Mouse (Mus musculus): Measurements from ENCODE around the gene Ccdc153. TPM values are rescaled to one million over a fixed set of nuclear protein-coding genes. Genes with fewer than 3 reads are reported as not detected.

Ccdc153 gene
- polyA plus RNA-seq, 1 experiment from 2014 or later: not detected

DNA sequence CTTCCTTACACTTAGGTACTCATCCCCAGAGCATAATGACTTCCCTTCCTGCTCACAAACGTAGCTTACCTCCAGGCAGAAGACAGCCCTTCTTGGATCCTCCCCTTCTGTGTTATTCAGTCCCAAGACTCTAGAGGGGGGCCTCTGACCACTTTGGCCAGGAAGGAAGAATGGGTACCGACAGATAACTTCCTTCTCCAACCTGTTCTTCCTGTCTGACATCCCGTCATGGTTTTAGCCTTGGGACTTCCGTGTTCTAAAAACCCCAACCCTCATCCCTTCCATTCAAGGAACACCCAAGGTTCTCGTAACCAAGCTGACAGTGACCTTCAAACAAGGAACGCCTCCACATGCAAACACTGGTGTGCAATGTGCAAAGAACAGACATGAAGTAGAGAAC, 28.0 kb downstream of the Ccdc153 start, which contains the start of gene Nlrx1:
TSS of gene Nlrx1 (minus strand) at position 168 of the 400 bp plus-strand sequence.
- Histone ChIP-seq H3K27me3 (ENCODE audit: insufficient read depth, poor library complexity, severe bottlenecking) (peaks cover 13% of the 10 kb centered on the region; the same call in 1 of the 2 replicates), H3K9me3 (no peaks in the 10 kb centered on the region), H3K4me3 (peak within 1 kb of the TSS; percentile 72), H3K36me3 (no peaks in the 10 kb centered on the region), H3K4me1 (peaks cover 18% of the 10 kb centered on the region), H3K27ac (peak within 1 kb of the TSS; percentile 94)
- WGBS: 68% methylated on average over 6 of the region's 6 CpGs
- no peak for DNase-seq (ENCODE audit: low spot score)

GRCm38 (mm10) chr9:44269077-44269476, 28.6 kb downstream of the Ccdc153 start:
- H3K4me1 ChIP-seq: peaks cover 18% of the 10 kb centered on the region
- H3K9me3 ChIP-seq: no peaks in the 10 kb centered on the region
- H3K27me3 ChIP-seq (ENCODE audit: insufficient read depth, poor library complexity, severe bottlenecking): peaks cover 13% of the 10 kb centered on the region; the same call in 1 of the 2 replicates
- no peak overlapping the region for H3K27ac ChIP-seq
- H3K36me3 ChIP-seq: 0 out of 2 replicates have a peak, but pooled peaks cover 2% of the 10 kb centered on the region
- H3K4me3 ChIP-seq: no peak overlapping the region
- no peak for DNase-seq (ENCODE audit: low spot score)
- WGBS: 81% methylated on average over 3 of the region's 3 CpGs

- Histone ChIP-seq H3K27ac (no peak overlapping the region), H3K36me3 (0 out of 2 replicates have a peak, but pooled peaks cover 3% of the 10 kb centered on the region), H3K4me1 (peaks cover 18% of the 10 kb centered on the region), H3K9me3 (no peaks in the 10 kb centered on the region), H3K4me3 (no peak overlapping the region), H3K27me3 (ENCODE audit: insufficient read depth, poor library complexity, severe bottlenecking) (peaks cover 18% of the 10 kb centered on the region; the same call in 1 of the 2 replicates)
- DNase-seq (ENCODE audit: low spot score): no peak
- 89% methylated on average over 4 of the region's 4 CpGs for WGBS
Measured at GRCm38 (mm10) chr9:44269973-44270372, 29.5 kb downstream of the Ccdc153 start.

DNA sequence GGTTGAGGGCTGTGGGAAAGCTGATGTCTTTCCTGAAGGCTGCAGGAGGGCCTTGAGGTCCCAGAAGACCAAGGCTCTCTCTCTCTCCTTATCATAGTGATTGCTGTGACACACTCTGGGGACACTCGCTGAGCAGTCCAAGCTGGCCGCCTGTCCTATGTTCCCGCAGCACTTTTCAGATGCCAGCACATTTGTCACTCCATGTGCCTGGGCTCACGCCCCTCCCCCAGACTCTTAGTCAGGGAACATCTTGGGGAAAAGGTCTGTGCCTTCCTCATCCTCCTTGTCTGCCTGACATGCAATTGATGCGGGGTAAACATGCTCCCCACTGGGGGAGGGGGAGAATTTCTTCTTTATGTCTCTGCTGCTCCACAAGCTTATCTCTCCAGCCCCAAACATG, 42.7 kb downstream of the Ccdc153 start:
- no peak for DNase-seq (ENCODE audit: low spot score)
- Histone ChIP-seq H3K9me3 (no peaks in the 10 kb centered on the region), H3K4me1 (peaks cover 22% of the 10 kb centered on the region), H3K27ac (no peak overlapping the region), H3K27me3 (ENCODE audit: insufficient read depth, poor library complexity, severe bottlenecking) (peaks cover 40% of the 10 kb centered on the region), H3K36me3 (peaks cover 9% of the 10 kb centered on the region; the same call in 1 of the 2 replicates), H3K4me3 (no peak overlapping the region)
- WGBS: 45% methylated on average over 5 of the region's 5 CpGs

GRCm38 (mm10) chr9:44286256-44286850, 45.9 kb downstream of the Ccdc153 start:
- Histone ChIP-seq H3K9me3 (no peaks in the 10 kb centered on the region), H3K27ac (0 out of 2 replicates have a peak overlapping the region, but pooled peaks have one; percentile 75), H3K4me1 (peaks cover 35% of the 10 kb centered on the region), H3K36me3 (peaks cover 14% of the 10 kb centered on the region), H3K27me3 (ENCODE audit: insufficient read depth, poor library complexity, severe bottlenecking) (peaks cover 51% of the 10 kb centered on the region), H3K4me3 (peak overlapping the region; percentile 70; the same call in 1 of the 2 replicates)
- DNase-seq (ENCODE audit: low spot score): no peak
- WGBS: 9% methylated on average over 6 of the region's 6 CpGs

DNA sequence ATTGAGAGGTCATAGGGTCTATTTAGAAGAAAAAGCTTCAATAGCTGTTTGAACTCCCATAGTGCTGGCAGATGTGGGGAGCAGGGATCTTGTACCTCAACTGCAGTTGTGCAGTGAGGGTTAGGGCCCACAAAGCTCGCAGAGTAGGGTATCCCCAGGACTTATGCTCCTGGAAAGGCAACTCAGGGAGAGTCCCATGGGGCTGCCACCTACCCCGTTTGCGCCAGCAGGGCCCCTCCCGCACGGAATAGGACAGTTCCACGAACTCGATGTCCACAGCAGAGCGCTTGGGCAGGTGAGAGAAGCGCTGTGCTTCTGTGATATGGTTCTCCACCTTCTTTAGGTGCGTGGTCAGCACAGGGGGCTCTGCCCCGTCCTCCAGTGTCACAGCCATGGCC, 46.5 kb downstream of the Ccdc153 start:
- DNase-seq (ENCODE audit: low spot score): peak; percentile 78
- Histone ChIP-seq H3K4me3 (peak overlapping the region; percentile 70), H3K27me3 (ENCODE audit: insufficient read depth, poor library complexity, severe bottlenecking) (peaks cover 47% of the 10 kb centered on the region), H3K36me3 (peaks cover 21% of the 10 kb centered on the region), H3K27ac (peak overlapping the region; percentile 75), H3K4me1 (peaks cover 35% of the 10 kb centered on the region), H3K9me3 (no peaks in the 10 kb centered on the region)
- 8% methylated on average over 11 of the region's 11 CpGs for WGBS

GRCm38 (mm10) chr9:44287401-44288075, 47.1 kb downstream of the Ccdc153 start:
- peaks cover 26% of the 10 kb centered on the region for H3K36me3 ChIP-seq
- H3K9me3 ChIP-seq: no peaks in the 10 kb centered on the region
- 1% methylated on average over 47 of the region's 47 CpGs for WGBS
- peaks cover 47% of the 10 kb centered on the region for H3K27me3 ChIP-seq (ENCODE audit: insufficient read depth, poor library complexity, severe bottlenecking)
- peak; percentile 79 for DNase-seq (ENCODE audit: low spot score)
- H3K4me3 ChIP-seq: peak overlapping the region; percentile 70
- H3K4me1 ChIP-seq: peaks cover 35% of the 10 kb centered on the region
- peak overlapping the region; percentile 75 for H3K27ac ChIP-seq

DNA sequence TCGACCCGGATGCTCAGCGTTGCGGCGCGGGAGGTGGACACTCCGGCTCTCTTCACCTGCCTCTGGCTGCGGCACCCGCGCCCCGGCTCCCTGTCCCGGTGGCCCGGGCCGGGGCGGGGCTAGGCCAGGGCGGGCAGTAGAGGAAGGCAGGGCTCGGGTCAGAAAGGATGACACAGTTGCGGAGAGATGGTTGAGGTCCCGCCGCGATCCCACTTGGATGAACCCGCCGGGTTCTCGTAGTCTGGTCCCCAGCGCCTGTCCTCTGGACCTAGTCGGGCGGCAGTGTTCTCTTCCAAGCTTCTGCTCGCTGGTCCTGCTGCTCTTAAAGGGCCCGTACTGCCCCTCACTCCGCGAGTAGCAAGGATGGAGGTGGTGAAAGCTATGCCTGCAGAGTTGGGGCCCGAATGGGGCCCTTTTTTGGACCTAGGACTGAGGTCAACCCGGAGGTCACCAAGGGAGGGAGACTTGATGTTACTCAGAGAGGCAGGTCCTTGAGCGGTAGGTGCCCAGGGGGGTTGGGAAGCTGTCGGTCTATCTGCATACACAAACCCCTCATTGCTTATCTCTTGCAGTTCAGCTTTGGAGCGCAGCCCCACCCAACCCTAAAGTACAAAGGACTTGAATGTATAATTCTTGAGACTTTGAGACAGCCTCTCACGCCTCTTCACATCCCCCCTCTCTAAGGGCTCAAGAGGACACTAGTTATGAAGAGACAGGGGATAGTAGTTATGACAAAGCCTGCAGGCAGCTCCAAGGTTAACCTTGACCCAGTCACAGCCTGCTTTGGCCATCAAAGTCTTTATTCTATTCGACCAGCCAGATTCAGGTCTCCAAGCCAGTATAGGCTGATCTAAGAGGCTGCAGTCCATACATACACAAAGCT, 47.8 kb downstream of the Ccdc153 start, which contains the start of gene Abcg4:
TSS of gene Abcg4 (minus strand) at position 540 of the 883 bp plus-strand sequence.
- peak; percentile 93 for DNase-seq (ENCODE audit: low spot score)
- H3K27ac ChIP-seq: peak within 1 kb of the TSS; percentile 75
- H3K4me1 ChIP-seq: peaks cover 30% of the 10 kb centered on the region
- peaks cover 47% of the 10 kb centered on the region for H3K27me3 ChIP-seq (ENCODE audit: insufficient read depth, poor library complexity, severe bottlenecking)
- peaks cover 34% of the 10 kb centered on the region for H3K36me3 ChIP-seq
- H3K4me3 ChIP-seq: peak within 1 kb of the TSS; percentile 70
- WGBS: under 1% methylated on average over 38 of the region's 38 CpGs
- no peaks in the 10 kb centered on the region for H3K9me3 ChIP-seq

GRCm38 (mm10) chr9:44288959-44289291, 48.4 kb downstream of the Ccdc153 start:
- peak; percentile 83 for DNase-seq (ENCODE audit: low spot score)
- peaks cover 29% of the 10 kb centered on the region for H3K4me1 ChIP-seq
- WGBS: 5% methylated on average over 11 of the region's 11 CpGs
- H3K9me3 ChIP-seq: no peaks in the 10 kb centered on the region
- H3K4me3 ChIP-seq: peak overlapping the region; percentile 70
- peaks cover 40% of the 10 kb centered on the region for H3K36me3 ChIP-seq
- peak overlapping the region; percentile 75; the same call in 1 of the 2 replicates for H3K27ac ChIP-seq
- H3K27me3 ChIP-seq (ENCODE audit: insufficient read depth, poor library complexity, severe bottlenecking): peaks cover 47% of the 10 kb centered on the region

DNA sequence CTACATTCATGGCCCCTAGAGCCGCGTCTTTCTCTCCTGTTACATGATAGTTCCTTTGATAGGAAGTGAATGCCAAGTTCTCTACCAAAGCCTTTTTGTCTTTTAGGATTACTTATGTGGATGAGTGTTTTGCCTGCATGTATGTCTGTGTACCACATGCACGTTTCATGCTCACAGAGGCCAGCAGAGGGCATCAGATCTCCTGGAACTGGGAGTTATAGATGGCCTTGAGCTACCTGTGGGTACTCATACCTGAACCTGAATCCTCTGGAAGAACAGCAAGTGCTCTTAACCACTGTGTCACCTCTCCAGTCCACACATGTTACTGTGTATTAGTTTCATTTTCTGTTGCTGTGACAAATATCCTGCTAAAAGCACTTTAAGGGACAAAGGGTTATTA, 52.0 kb downstream of the Ccdc153 start:
- WGBS: 67% methylated on average over 3 of the region's 3 CpGs
- Histone ChIP-seq H3K4me1 (peaks cover 20% of the 10 kb centered on the region), H3K27ac (no peak overlapping the region), H3K36me3 (peaks cover 72% of the 10 kb centered on the region), H3K9me3 (no peaks in the 10 kb centered on the region), H3K27me3 (ENCODE audit: insufficient read depth, poor library complexity, severe bottlenecking) (peaks cover 22% of the 10 kb centered on the region; the same call in 1 of the 2 replicates), H3K4me3 (no peak overlapping the region)
- no peak for DNase-seq (ENCODE audit: low spot score)

Measured in heart, embryonic 10.5 days (tissue).